Mouse (Mus musculus) telencephalon, adult 2 months (tissue): ENCODE measurements around the gene Gm4724.
"Not testable (repeated sequence)": the region's sequence is repeated elsewhere in the genome, so short reads cannot be mapped to it uniquely, and the experiment has no call there.

ENCODE experiments used
- DNase-seq: peaks from one replicate; pipeline ENCODE4 v3.0.0-alpha.2; 2011; ENCODE audit warnings: low read depth, low spot score

The Gm4724 gene

DNA sequence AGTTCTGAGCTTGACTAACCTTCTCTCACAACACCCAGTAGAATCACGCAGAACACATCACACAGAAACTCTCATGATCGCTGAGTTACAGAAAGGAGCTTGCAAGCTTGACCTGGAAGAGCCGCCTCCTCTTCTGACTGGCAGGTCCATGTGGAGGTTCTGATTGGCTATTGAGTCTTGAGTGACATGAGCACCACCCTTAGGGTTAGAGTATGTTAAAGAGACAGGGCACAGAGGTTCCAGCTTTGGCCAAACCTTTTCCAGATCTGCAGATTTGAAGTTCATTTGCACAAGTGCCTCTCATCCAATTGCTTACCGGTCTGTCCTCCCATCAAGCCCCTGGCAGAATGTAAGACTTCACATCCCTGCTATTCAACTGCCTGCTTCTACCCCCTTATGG, at the start of gene Gm4724:
Gm4724 (minus strand) TSS at position 101 of the 400 bp plus-strand sequence.
- DNase-seq, result not testable (repeated sequence)

DNA sequence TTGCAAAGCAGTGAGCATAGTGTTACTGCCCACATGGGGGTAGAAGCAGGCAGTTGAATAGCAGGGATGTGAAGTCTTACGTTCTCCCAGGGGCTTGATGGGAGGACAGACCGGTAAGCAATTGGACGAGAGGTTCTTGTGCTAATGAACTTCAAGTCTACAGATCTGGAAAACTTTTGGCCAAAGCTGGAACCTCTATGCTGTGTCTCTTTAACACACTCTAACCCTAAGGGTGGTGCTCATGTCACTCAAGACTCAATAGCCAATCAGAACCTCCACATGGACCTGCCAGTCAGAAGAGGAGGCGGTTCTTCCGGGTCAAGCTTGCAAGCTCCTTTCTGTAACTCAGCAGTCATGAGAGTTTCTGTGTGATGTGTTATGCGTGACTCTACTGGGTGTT, 34.1 kb upstream of the Gm4724 start, which contains the start of gene Zfp965:
Zfp965 (plus strand) TSS at position 301 of the 400 bp plus-strand sequence.
- not testable (repeated sequence) for DNase-seq
